Mouse (Mus musculus) spleen, postnatal 14 days (tissue): ENCODE data around the gene Ppp1r37.
"Not testable (repeated sequence)": the region's sequence is repeated elsewhere in the genome, so short reads cannot be mapped to it uniquely, and the experiment has no call there.

ENCODE experiments used
- DNase-seq, 2 experiments: peaks; one replicate each; pipeline ENCODE4 v3.0.0; 2021 to 2022; ENCODE audit warnings: low spot score in 2 of 2

Ppp1r37 gene

GRCm38 (mm10) chr7:19541681-19542154 lies 21.2 kb downstream of the Ppp1r37 start:
- DNase-seq = no peak

- no peak for DNase-seq
Measured at GRCm38 (mm10) chr7:19540771-19541566, 21.9 kb downstream of the Ppp1r37 start.

- no peak for DNase-seq
Measured at GRCm38 (mm10) chr7:19534676-19535075, 28.2 kb downstream of the Ppp1r37 start.

- no peak for DNase-seq
Measured at GRCm38 (mm10) chr7:19532240-19532639, 30.6 kb downstream of the Ppp1r37 start.

- no peak for DNase-seq
Measured at GRCm38 (mm10) chr7:19531077-19531476, 31.8 kb downstream of the Ppp1r37 start.

- no peak for DNase-seq
Measured at GRCm38 (mm10) chr7:19525105-19525481, 37.8 kb downstream of the Ppp1r37 start.

- DNase-seq = no peak
Measured at GRCm38 (mm10) chr7:19524420-19525104, 38.3 kb downstream of the Ppp1r37 start.

GRCm38 (mm10) chr7:19523757-19524419 lies 39.0 kb downstream of the Ppp1r37 start:
- peak in 1 of 2 experiments; percentile 40 for DNase-seq

- no peak for DNase-seq
Measured at GRCm38 (mm10) chr7:19523017-19523756, 39.7 kb downstream of the Ppp1r37 start.

GRCm38 (mm10) chr7:19520032-19520431 lies 42.8 kb downstream of the Ppp1r37 start:
- DNase-seq = no peak

- no peak for DNase-seq
Measured at GRCm38 (mm10) chr7:19517652-19518365, 45.1 kb downstream of the Ppp1r37 start, which contains the start of gene Nkpd1. Gene Nkpd1 (plus strand): TSS chr7:19517838.

- DNase-seq = no peak
Measured at GRCm38 (mm10) chr7:19512353-19512752, 50.5 kb downstream of the Ppp1r37 start.

GRCm38 (mm10) chr7:19511934-19512333 lies 50.9 kb downstream of the Ppp1r37 start:
- DNase-seq = not testable (repeated sequence)

- no peak for DNase-seq
Measured at GRCm38 (mm10) chr7:19509786-19510185, 53.1 kb downstream of the Ppp1r37 start.

GRCm38 (mm10) chr7:19508924-19509568 lies 53.8 kb downstream of the Ppp1r37 start:
- no peak for DNase-seq

GRCm38 (mm10) chr7:19508150-19508923 lies 54.5 kb downstream of the Ppp1r37 start, which contains the start of the genes Bloc1s3 and Trappc6a:
Gene Bloc1s3 (minus strand): TSS chr7:19508367.
Gene Trappc6a (plus strand): TSS chr7:19508395.
- DNase-seq = peak; percentile 82 to 89

- no peak for DNase-seq
Measured at GRCm38 (mm10) chr7:19507612-19507981, 55.3 kb downstream of the Ppp1r37 start.

- DNase-seq = peak; percentile 34 to 46
Measured at GRCm38 (mm10) chr7:19506969-19507611, 55.8 kb downstream of the Ppp1r37 start.

- DNase-seq = no peak
Measured at GRCm38 (mm10) chr7:19506326-19506725, 56.5 kb downstream of the Ppp1r37 start.
